Mouse (Mus musculus): ENCODE results near the gene Spock1. TPM values are rescaled to one million over a fixed set of nuclear protein-coding genes. Genes with fewer than 3 reads are reported as not detected.

Spock1 gene
- total and polyA plus RNA-seq, 3 experiments: not detected

GRCm38 (mm10) chr13:57732251-57732650 lies 175.9 kb downstream of the Spock1 start:
- in situ Hi-C loops (cut with MboI; ENCODE audit: low pct_ligation_motif_present, low pct_unique_long_range_greater_than_20kb, low sequenced_read_pairs): no loop called here
- H3K27ac ChIP-seq (ENCODE audit: insufficient read depth, low read depth): no peak overlapping the region
- no peaks in the 10 kb centered on the region for H3K27me3 ChIP-seq (replicated peaks)
- no peak overlapping the region for H3K4me2 ChIP-seq (ENCODE audit: insufficient read depth, low read depth, poor library complexity, severe bottlenecking)
- no peak for TF ChIP-seq MAFK (IDR thresholded peaks at IDR 0.05; ENCODE audit: insufficient replicate concordance, low read length)
- TF ChIP-seq MXI1 (IDR thresholded peaks at IDR 0.05; ENCODE audit: low read depth, low read length): no peak
- TF ChIP-seq CTCF (conservative IDR thresholded peaks at IDR 0.05 in 1 of 2, IDR thresholded peaks at IDR 0.05 in 1 of 2; ENCODE audit: low read depth in 2 of 2, low read length in 2 of 2): no peak
- TF ChIP-seq MAX (IDR thresholded peaks at IDR 0.05; ENCODE audit: low read length): no peak
- no peak for TF ChIP-seq JUN (IDR thresholded peaks at IDR 0.05; ENCODE audit: insufficient read depth, low read depth, low read length)
- no peak for TF ChIP-seq NELFE (IDR thresholded peaks at IDR 0.05; ENCODE audit: low read depth, low read length)
- no peak for TF ChIP-seq KAT2A (IDR thresholded peaks at IDR 0.05; ENCODE audit: insufficient replicate concordance, low read length)
- no peak for TF ChIP-seq ZC3H11A (IDR thresholded peaks at IDR 0.05; ENCODE audit: low read depth, low read length)
- no peak for TF ChIP-seq USF2 (conservative IDR thresholded peaks at IDR 0.05; ENCODE audit: low read depth, low read length)
- no peak for TF ChIP-seq UBTF (IDR thresholded peaks at IDR 0.05; ENCODE audit: low read depth, low read length)
- TF ChIP-seq EP300 (IDR thresholded peaks at IDR 0.05; ENCODE audit: low read length): no peak
- no peaks in the 10 kb centered on the region for H3K79me2 ChIP-seq (replicated peaks; ENCODE audit: control insufficient read depth, extremely low read depth, insufficient read depth, poor library complexity, severe bottlenecking)
- dilution Hi-C loops (cut with MboI; ENCODE audit: extremely low pct_ligation_motif_present, extremely low pct_unique_long_range_greater_than_20kb, low sequenced_read_pairs): no loop called here
- no peaks in the 10 kb centered on the region for H3K36me3 ChIP-seq (replicated peaks in 1 of 2; ENCODE audit: control insufficient read depth in 1 of 2, insufficient read depth in 1 of 2, low read length in 1 of 2)
- no peak overlapping the region for H3K4me3 ChIP-seq (replicated peaks in 1 of 3; ENCODE audit: low read depth in 2 of 3, low read length in 2 of 3, poor library complexity in 1 of 3)
- H3K9ac ChIP-seq (ENCODE audit: insufficient read depth, low read depth): no peak overlapping the region
- DNase-seq (ENCODE audit: extremely low read depth): no peak
- H3K9me3 ChIP-seq (replicated peaks; ENCODE audit: low read length): peaks cover 89% of the 10 kb centered on the region
- no peaks in the 10 kb centered on the region for H3K4me1 ChIP-seq (ENCODE audit: control insufficient read depth in 1 of 2, insufficient read depth in 2 of 2)

- dilution Hi-C loops (cut with MboI; ENCODE audit: extremely low pct_ligation_motif_present, extremely low pct_unique_long_range_greater_than_20kb, low sequenced_read_pairs) (no loop called here), in situ Hi-C loops (cut with MboI; ENCODE audit: low pct_ligation_motif_present, low pct_unique_long_range_greater_than_20kb, low sequenced_read_pairs) (no loop called here)
- no peaks in the 10 kb centered on the region for H3K27me3 ChIP-seq (replicated peaks)
- peaks cover 89% of the 10 kb centered on the region for H3K9me3 ChIP-seq (replicated peaks; ENCODE audit: low read length)
- H3K27ac ChIP-seq (ENCODE audit: insufficient read depth, low read depth): no peak overlapping the region
- no peak for DNase-seq (ENCODE audit: extremely low read depth)
- no peak overlapping the region for H3K9ac ChIP-seq (ENCODE audit: insufficient read depth, low read depth)
- H3K79me2 ChIP-seq (replicated peaks; ENCODE audit: control insufficient read depth, extremely low read depth, insufficient read depth, poor library complexity, severe bottlenecking): no peaks in the 10 kb centered on the region
- H3K4me2 ChIP-seq (ENCODE audit: insufficient read depth, low read depth, poor library complexity, severe bottlenecking): no peak overlapping the region
- no peaks in the 10 kb centered on the region for H3K4me1 ChIP-seq (ENCODE audit: control insufficient read depth in 1 of 2, insufficient read depth in 2 of 2)
- H3K4me3 ChIP-seq (replicated peaks in 1 of 3; ENCODE audit: low read depth in 2 of 3, low read length in 2 of 3, poor library complexity in 1 of 3): no peak overlapping the region
- no peaks in the 10 kb centered on the region for H3K36me3 ChIP-seq (replicated peaks in 1 of 2; ENCODE audit: control insufficient read depth in 1 of 2, insufficient read depth in 1 of 2, low read length in 1 of 2)
- TF ChIP-seq SIN3A (IDR thresholded peaks at IDR 0.05; ENCODE audit: low read length): no peak
- no peak for TF ChIP-seq BHLHE40 (IDR thresholded peaks at IDR 0.05; ENCODE audit: low read depth, low read length)
- no peak for TF ChIP-seq PAX5 (IDR thresholded peaks at IDR 0.05; ENCODE audit: low read length)
- TF ChIP-seq E2F4 (IDR thresholded peaks at IDR 0.05; ENCODE audit: insufficient replicate concordance, low read depth, low read length): no peak
- no peak for TF ChIP-seq MYC (IDR thresholded peaks at IDR 0.05; ENCODE audit: low read depth, low read length)
- no peak for TF ChIP-seq POLR2A (IDR thresholded peaks at IDR 0.05; ENCODE audit: low read depth, low read length)
- no peak for TF ChIP-seq HCFC1 (IDR thresholded peaks at IDR 0.05; ENCODE audit: low read depth, low read length)
- no peak for TF ChIP-seq TCF12 (IDR thresholded peaks at IDR 0.05; ENCODE audit: low read depth, low read length)
- TF ChIP-seq MXI1 (IDR thresholded peaks at IDR 0.05; ENCODE audit: low read depth, low read length): no peak
- no peak for TF ChIP-seq JUN (IDR thresholded peaks at IDR 0.05; ENCODE audit: insufficient read depth, low read depth, low read length)
- no peak for TF ChIP-seq MAFK (IDR thresholded peaks at IDR 0.05; ENCODE audit: insufficient replicate concordance, low read length)
These were observed 180.4 kb downstream of the Spock1 start for GRCm38 (mm10) chr13:57727716-57728115.
